Mouse (Mus musculus) cerebellum, adult 11-12 months (tissue): ENCODE results near the gene Rufy2.
A peak's percentile ranks its signal among the peaks of the same experiment; 100 is the strongest.
"Not testable (repeated sequence)": the region's sequence is repeated elsewhere in the genome, so short reads cannot be mapped to it uniquely, and the experiment has no call there.

Experiments used
- DNase-seq: peaks from one replicate; pipeline ENCODE4 v3.0.0; 2022

Gene Rufy2

GRCm38 (mm10) chr10:63053007-63053406, 73.0 kb downstream of the Rufy2 start:
- DNase-seq: no peak

- not testable (repeated sequence) for DNase-seq
Measured at GRCm38 (mm10) chr10:63054071-63054470, 74.0 kb downstream of the Rufy2 start.

- DNase-seq: no peak
Measured at GRCm38 (mm10) chr10:63054586-63054985, 74.6 kb downstream of the Rufy2 start.

- no peak for DNase-seq
Measured at GRCm38 (mm10) chr10:63056966-63057750, 77.1 kb downstream of the Rufy2 start.

GRCm38 (mm10) chr10:63059862-63060261, 79.8 kb downstream of the Rufy2 start, which contains the start of gene Pbld1:
Gene Pbld1 (plus strand): TSS chr10:63060162.
- no peak for DNase-seq

- no peak for DNase-seq
Measured at GRCm38 (mm10) chr10:63060406-63060805, 80.4 kb downstream of the Rufy2 start.

- no peak for DNase-seq
Measured at GRCm38 (mm10) chr10:63061266-63061665, 81.2 kb downstream of the Rufy2 start.

GRCm38 (mm10) chr10:63062696-63063095, 82.7 kb downstream of the Rufy2 start:
- no peak for DNase-seq

GRCm38 (mm10) chr10:63063365-63063764, 83.3 kb downstream of the Rufy2 start:
- no peak for DNase-seq

- DNase-seq: no peak
Measured at GRCm38 (mm10) chr10:63064516-63064915, 84.5 kb downstream of the Rufy2 start.

- no peak for DNase-seq
Measured at GRCm38 (mm10) chr10:63065561-63065960, 85.5 kb downstream of the Rufy2 start.

GRCm38 (mm10) chr10:63065988-63066387, 86.0 kb downstream of the Rufy2 start:
- peak; percentile 82 for DNase-seq
